Mouse (Mus musculus): ENCODE results near the gene AI464131. TPM values are rescaled to one million over a fixed set of nuclear protein-coding genes. Genes with fewer than 3 reads are reported as not detected.

The AI464131 gene
- polyA plus RNA-seq, 1 experiment from 2014 or later = 6.3 TPM

GRCm38 (mm10) chr4:41481601-41482017 is 21.3 kb downstream of the AI464131 start:
- no peak for DNase-seq (ENCODE audit: extremely low spot score, low spot score)
- no peak overlapping the region for H3K27ac ChIP-seq

GRCm38 (mm10) chr4:41480254-41480653 is 22.6 kb downstream of the AI464131 start:
- Histone ChIP-seq H3K4me3 (no peak overlapping the region), H3K4me1 (peaks cover 8% of the 10 kb centered on the region; the same call in 1 of the 2 replicates), H3K9me3 (no peaks in the 10 kb centered on the region), H3K27ac (no peak overlapping the region), H3K27me3 (ENCODE audit: poor library complexity, severe bottlenecking) (no peaks in the 10 kb centered on the region), H3K36me3 (replicated peaks) (peaks cover 34% of the 10 kb centered on the region)
- DNase-seq (ENCODE audit: extremely low spot score, low spot score) = no peak
- WGBS = 89% methylated on average over 8 of the region's 8 CpGs

More at GRCm38 (mm10) chr4:41481601-41482017, 21.3 kb downstream of the AI464131 start:
- Histone ChIP-seq H3K36me3 (replicated peaks) (peaks cover 34% of the 10 kb centered on the region), H3K4me3 (no peak overlapping the region), H3K4me1 (peaks cover 8% of the 10 kb centered on the region; the same call in 1 of the 2 replicates), H3K9me3 (no peaks in the 10 kb centered on the region; the same call in 1 of the 2 replicates), H3K27me3 (ENCODE audit: poor library complexity, severe bottlenecking) (no peaks in the 10 kb centered on the region)
- WGBS = 73% methylated on average over 6 of the region's 6 CpGs

DNA sequence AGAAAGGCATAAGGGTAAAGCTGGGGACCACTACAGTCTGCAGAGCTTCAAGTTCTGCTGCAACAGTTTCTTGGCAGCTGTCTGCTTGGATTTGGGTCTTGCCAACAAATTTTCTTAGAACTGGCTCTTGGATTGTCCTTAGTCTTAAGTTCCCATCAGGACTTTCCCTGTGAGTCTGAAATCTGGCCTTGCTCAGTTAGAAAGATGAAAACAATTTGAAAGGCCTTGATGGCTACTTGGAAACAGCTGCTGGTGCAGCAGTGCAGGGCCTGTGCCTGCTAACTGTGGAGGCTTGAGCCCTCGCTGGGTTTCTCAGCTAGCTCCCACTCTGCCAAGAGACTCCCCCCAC is 23.4 kb downstream of the AI464131 start:
- no peak overlapping the region for H3K27ac ChIP-seq
- H3K27me3 ChIP-seq (ENCODE audit: poor library complexity, severe bottlenecking) = no peaks in the 10 kb centered on the region
- no peaks in the 10 kb centered on the region for H3K9me3 ChIP-seq
- H3K4me3 ChIP-seq = no peak overlapping the region
- peaks cover 34% of the 10 kb centered on the region for H3K36me3 ChIP-seq (replicated peaks)
- DNase-seq (ENCODE audit: extremely low spot score, low spot score) = no peak
- H3K4me1 ChIP-seq = peaks cover 8% of the 10 kb centered on the region; the same call in 1 of the 2 replicates
- WGBS = 79% methylated on average over 1 of the region's 1 CpGs

GRCm38 (mm10) chr4:41478751-41479455 is 24.0 kb downstream of the AI464131 start:
- 69% methylated on average over 4 of the region's 4 CpGs for WGBS
- DNase-seq (ENCODE audit: extremely low spot score, low spot score) = no peak
- H3K36me3 ChIP-seq (replicated peaks) = peaks cover 34% of the 10 kb centered on the region

GRCm38 (mm10) chr4:41477648-41478160 is 25.2 kb downstream of the AI464131 start:
- no peak overlapping the region for H3K4me3 ChIP-seq
- WGBS = 91% methylated on average over 9 of the region's 9 CpGs
- H3K27ac ChIP-seq = no peak overlapping the region
- H3K4me1 ChIP-seq = peaks cover 8% of the 10 kb centered on the region; the same call in 1 of the 2 replicates
- no peak for DNase-seq (ENCODE audit: extremely low spot score, low spot score)
- H3K36me3 ChIP-seq (replicated peaks) = peaks cover 37% of the 10 kb centered on the region
- H3K27me3 ChIP-seq (ENCODE audit: poor library complexity, severe bottlenecking) = no peaks in the 10 kb centered on the region
- no peaks in the 10 kb centered on the region for H3K9me3 ChIP-seq

More at GRCm38 (mm10) chr4:41478751-41479455, 24.0 kb downstream of the AI464131 start:
- peaks cover 8% of the 10 kb centered on the region; the same call in 1 of the 2 replicates for H3K4me1 ChIP-seq
- no peak overlapping the region for H3K27ac ChIP-seq
- H3K27me3 ChIP-seq (ENCODE audit: poor library complexity, severe bottlenecking) = no peaks in the 10 kb centered on the region
- no peaks in the 10 kb centered on the region for H3K9me3 ChIP-seq
- H3K4me3 ChIP-seq = no peak overlapping the region

GRCm38 (mm10) chr4:41471384-41471689 is 31.5 kb downstream of the AI464131 start:
- DNase-seq (ENCODE audit: extremely low spot score, low spot score) = no peak
- H3K36me3 ChIP-seq (replicated peaks) = peaks cover 9% of the 10 kb centered on the region
- H3K4me1 ChIP-seq = peaks cover 30% of the 10 kb centered on the region
- H3K27me3 ChIP-seq (ENCODE audit: poor library complexity, severe bottlenecking) = no peaks in the 10 kb centered on the region
- H3K4me3 ChIP-seq = no peak overlapping the region
- WGBS = 83% methylated on average over 1 of the region's 1 CpGs
- H3K9me3 ChIP-seq = no peaks in the 10 kb centered on the region
- peak overlapping the region; percentile 78 for H3K27ac ChIP-seq

DNA sequence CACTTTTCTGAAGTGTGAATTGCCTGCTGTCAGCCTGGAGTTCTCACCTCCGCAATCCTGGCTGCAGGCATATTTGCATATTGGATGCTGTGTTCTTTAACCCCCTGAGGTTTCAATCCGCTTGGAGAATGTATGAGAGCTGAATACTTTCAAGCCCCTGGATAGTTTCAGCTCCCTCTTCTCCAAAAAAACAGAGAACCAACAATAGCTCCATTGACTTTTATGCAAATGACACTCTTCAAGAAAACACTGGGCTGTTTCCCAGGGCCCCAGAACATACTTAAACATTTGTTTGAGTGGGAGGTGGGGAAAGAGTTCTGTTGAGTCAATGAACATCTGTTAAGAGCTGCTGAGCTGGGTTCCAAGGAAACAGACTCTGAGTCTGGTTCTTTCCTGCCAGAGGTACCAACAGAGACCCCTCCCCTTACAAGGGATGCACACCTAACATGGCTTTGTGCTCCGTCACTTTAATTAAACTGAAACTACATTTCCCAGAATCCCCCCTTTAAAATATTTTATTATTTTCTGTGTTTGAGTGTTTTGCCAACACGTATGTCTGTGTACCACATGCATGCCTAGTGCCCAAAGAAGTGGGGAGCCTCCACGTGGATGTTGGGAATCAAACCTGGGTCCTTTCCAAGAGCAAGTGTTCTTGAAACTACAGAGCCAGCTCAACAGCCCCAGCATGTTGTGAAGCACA is 32.0 kb downstream of the AI464131 start:
- no peaks in the 10 kb centered on the region for H3K9me3 ChIP-seq
- H3K4me1 ChIP-seq = peaks cover 31% of the 10 kb centered on the region
- peak; percentile 28 for DNase-seq (ENCODE audit: extremely low spot score, low spot score)
- H3K27ac ChIP-seq = peak overlapping the region; percentile 78
- H3K4me3 ChIP-seq = no peak overlapping the region
- H3K36me3 ChIP-seq (replicated peaks) = peaks cover 9% of the 10 kb centered on the region
- 39% methylated on average over 5 of the region's 5 CpGs for WGBS
- no peaks in the 10 kb centered on the region for H3K27me3 ChIP-seq (ENCODE audit: poor library complexity, severe bottlenecking)

DNA sequence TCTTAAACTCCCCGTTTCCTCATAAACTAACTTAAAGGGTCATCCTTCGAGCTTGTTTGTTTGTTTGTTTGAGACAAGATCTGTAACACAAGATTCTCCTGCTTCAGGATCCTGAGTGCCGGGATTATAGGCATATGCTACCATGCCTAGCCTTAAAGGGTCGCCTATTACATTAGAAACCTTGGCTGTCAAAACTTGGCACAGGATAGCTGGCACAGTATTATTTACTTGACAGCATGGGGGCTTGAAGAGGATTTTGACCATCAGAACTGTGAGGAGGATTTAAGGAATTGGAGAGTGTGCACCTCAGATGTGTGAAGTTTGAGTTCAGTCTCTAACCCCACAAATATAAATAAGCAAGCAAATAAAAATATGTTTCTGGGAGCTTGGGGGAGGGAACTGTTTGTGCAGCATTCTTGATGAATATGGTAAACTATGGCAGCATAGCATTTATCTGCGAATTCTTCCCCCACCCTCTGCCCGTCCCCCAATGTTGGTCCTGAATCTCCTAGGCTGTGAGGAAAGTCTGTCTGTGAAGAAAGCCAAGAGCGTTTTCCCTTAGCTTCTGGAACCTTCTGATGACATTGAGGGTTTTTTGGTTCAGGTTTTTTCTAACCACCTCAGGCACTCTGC is 32.7 kb downstream of the AI464131 start:
- DNase-seq (ENCODE audit: extremely low spot score, low spot score) = no peak
- Histone ChIP-seq H3K27me3 (ENCODE audit: poor library complexity, severe bottlenecking) (no peaks in the 10 kb centered on the region), H3K36me3 (replicated peaks) (peaks cover 9% of the 10 kb centered on the region), H3K4me3 (no peak overlapping the region), H3K4me1 (peaks cover 36% of the 10 kb centered on the region), H3K9me3 (no peaks in the 10 kb centered on the region), H3K27ac (peak overlapping the region; percentile 78)
- WGBS = 66% methylated on average over 7 of the region's 7 CpGs

DNA sequence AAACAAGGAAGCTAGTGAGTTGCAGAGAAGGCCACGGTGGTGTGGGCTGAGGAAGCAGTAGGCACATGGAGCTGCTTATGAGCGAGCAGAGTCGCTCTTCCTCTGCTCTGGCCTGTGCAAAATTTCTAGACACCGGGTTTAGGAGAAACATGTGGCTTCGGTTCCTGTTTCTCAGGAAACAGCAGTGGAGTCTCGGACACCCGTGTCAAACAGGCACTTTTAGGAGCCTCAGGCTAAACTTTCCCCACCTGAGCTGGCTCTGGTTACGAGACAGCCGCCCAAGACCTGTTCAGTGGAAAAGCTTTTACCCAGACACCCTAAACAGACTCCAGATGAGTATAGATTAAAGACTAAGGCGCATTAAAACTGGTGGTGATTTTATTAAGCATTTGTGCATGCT is 33.7 kb downstream of the AI464131 start:
- DNase-seq (ENCODE audit: extremely low spot score, low spot score) = no peak
- Histone ChIP-seq H3K9me3 (no peaks in the 10 kb centered on the region), H3K36me3 (replicated peaks) (peaks cover 9% of the 10 kb centered on the region), H3K4me3 (no peak overlapping the region), H3K4me1 (peaks cover 36% of the 10 kb centered on the region), H3K27ac (peak overlapping the region; percentile 65), H3K27me3 (ENCODE audit: poor library complexity, severe bottlenecking) (no peaks in the 10 kb centered on the region)
- 69% methylated on average over 10 of the region's 10 CpGs for WGBS

DNA sequence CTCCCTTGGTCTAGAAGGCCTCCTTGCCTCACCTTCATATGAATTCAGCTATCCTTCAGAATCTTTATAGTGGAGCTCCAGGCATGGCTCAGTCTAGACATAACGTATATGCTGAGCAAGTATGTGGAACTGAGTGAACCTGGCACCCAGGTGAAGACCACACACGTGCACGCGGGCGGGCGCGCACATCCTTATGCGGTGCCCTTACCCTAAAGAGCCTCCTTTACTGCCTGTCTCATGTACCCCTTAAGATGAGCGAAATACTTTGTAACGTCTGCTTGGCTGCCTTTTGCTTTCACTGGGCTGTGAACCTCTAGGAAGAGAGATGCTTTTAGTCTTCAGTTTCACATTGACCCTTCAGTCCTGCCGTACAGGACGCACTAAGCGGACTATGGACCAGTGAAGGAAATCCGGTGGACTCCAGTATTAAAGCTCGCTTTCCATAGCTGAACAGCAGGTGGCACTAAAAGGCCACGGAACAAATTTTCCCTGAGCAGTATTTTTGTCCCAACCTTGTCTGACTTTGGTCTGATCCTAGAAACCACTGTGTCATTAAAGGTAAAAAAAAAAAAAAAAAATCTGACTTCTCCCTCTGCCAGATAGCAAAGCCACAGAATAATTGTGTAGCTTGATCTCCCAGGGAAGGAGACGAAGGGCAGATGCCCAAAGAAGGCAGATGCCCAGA is 34.3 kb downstream of the AI464131 start:
- H3K36me3 ChIP-seq (replicated peaks) = peaks cover 6% of the 10 kb centered on the region
- DNase-seq (ENCODE audit: extremely low spot score, low spot score) = peak; percentile 53
- H3K4me3 ChIP-seq = no peak overlapping the region
- peaks cover 42% of the 10 kb centered on the region for H3K4me1 ChIP-seq
- WGBS = 59% methylated on average over 17 of the region's 17 CpGs
- no peaks in the 10 kb centered on the region for H3K9me3 ChIP-seq
- H3K27ac ChIP-seq = peak overlapping the region; percentile 65
- H3K27me3 ChIP-seq (ENCODE audit: poor library complexity, severe bottlenecking) = no peaks in the 10 kb centered on the region

DNA sequence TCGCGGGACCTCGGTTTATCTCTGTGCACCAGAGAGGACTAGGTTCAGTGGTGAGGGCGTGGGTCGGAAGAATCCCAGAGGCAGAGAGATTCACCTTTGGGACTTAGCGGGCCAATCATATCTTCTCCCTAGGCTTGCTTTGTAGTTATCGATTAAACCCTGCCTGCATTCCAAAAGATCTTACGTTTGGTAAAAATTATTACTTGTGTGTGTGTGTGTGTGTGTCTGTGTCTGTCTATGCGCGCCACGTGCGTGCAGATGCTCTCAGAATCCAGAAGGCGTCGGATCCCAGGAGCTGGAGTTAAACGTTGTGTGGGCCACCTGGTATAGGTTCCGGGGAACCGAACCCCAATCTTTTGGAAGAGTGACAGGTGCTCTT is 37.6 kb downstream of the AI464131 start:
- Histone ChIP-seq H3K4me3 (peak overlapping the region; percentile 82), H3K9me3 (peaks cover 12% of the 10 kb centered on the region; the same call in 1 of the 2 replicates), H3K36me3 (replicated peaks) (peaks cover 32% of the 10 kb centered on the region), H3K27me3 (ENCODE audit: poor library complexity, severe bottlenecking) (no peaks in the 10 kb centered on the region), H3K27ac (peak overlapping the region; percentile 95), H3K4me1 (peaks cover 34% of the 10 kb centered on the region)
- WGBS = 3% methylated on average over 17 of the region's 17 CpGs
- DNase-seq (ENCODE audit: extremely low spot score, low spot score) = no peak
